Mouse (Mus musculus) kidney, adult 2 months (tissue): ENCODE measurements around the gene Zfp523. TPM values are rescaled to one million over a fixed set of nuclear protein-coding genes. Genes with fewer than 3 reads are reported as not detected.

Experiments
- DNase-seq: peaks from one replicate; pipeline ENCODE4 v3.0.0; 2021
- H3K27ac ChIP-seq: fragments of 200-500 bp; 2 replicates; pipeline ENCODE4 v1.5.1; 2012; ENCODE audit warnings: low read depth, low read length, control low read depth, inconsistent platforms; ENCODE audit not compliant: insufficient read depth
- H3K27me3 ChIP-seq: fragments of 200-500 bp; replicated peaks from 2 replicates; pipeline ENCODE4 v1.6.1; 2012; ENCODE audit warnings: mild to moderate bottlenecking, moderate library complexity, low read length, inconsistent platforms; ENCODE audit not compliant: control insufficient read depth, insufficient read depth
- H3K36me3 ChIP-seq: fragments of 200-500 bp; 2 replicates; pipeline ENCODE4 v1.6.1; 2012; ENCODE audit warnings: mild to moderate bottlenecking, moderate library complexity, low read length, inconsistent platforms; ENCODE audit not compliant: control insufficient read depth, insufficient read depth
- H3K4me1 ChIP-seq: fragments of 200-500 bp; 2 replicates; pipeline ENCODE4 v1.6.1; 2011; ENCODE audit warnings: low read length; ENCODE audit not compliant: control insufficient read depth, insufficient read depth
- H3K4me3 ChIP-seq: fragments of 200-500 bp; 2 replicates; pipeline ENCODE4 v1.5.1; 2011; ENCODE audit warnings: mild to moderate bottlenecking, low read depth, low read length, control low read depth; ENCODE audit not compliant: insufficient read depth
- CTCF ChIP-seq: fragments of 200-500 bp; conservative IDR thresholded peaks from 2 replicates; pipeline ENCODE4 v1.5.1; 2011; ENCODE audit warnings: low read depth, mild to moderate bottlenecking, control low read depth, low read length, moderate library complexity, mixed read lengths; ENCODE audit not compliant: insufficient read depth, insufficient read length
- POLR2A ChIP-seq: fragments of 200-500 bp; IDR thresholded peaks from one replicate; pipeline ENCODE4 v1.6.1; 2011; ENCODE audit warnings: low read depth, low read length, control low read depth
- WGBS: fragments of 180-500 bp; shearing (Covaris S2); methylation state at CpG from one replicate; pipeline ENCODE4 v1.1.7; 2018; 5-methylcytosine and 5-hydroxymethylcytosine counted together
- polyA plus RNA-seq: library from polyadenylated mRNA; depleted of rRNA; stranded (reverse); fragments of >200 nt; gene quantifications from 2 replicates; pipeline ENCODE4 v1.2.3, GENCODE M21; 2012; rRNA removed

The Zfp523 gene
- polyA plus RNA-seq: 54.1 and 63.7 TPM in 2 replicates

DNA sequence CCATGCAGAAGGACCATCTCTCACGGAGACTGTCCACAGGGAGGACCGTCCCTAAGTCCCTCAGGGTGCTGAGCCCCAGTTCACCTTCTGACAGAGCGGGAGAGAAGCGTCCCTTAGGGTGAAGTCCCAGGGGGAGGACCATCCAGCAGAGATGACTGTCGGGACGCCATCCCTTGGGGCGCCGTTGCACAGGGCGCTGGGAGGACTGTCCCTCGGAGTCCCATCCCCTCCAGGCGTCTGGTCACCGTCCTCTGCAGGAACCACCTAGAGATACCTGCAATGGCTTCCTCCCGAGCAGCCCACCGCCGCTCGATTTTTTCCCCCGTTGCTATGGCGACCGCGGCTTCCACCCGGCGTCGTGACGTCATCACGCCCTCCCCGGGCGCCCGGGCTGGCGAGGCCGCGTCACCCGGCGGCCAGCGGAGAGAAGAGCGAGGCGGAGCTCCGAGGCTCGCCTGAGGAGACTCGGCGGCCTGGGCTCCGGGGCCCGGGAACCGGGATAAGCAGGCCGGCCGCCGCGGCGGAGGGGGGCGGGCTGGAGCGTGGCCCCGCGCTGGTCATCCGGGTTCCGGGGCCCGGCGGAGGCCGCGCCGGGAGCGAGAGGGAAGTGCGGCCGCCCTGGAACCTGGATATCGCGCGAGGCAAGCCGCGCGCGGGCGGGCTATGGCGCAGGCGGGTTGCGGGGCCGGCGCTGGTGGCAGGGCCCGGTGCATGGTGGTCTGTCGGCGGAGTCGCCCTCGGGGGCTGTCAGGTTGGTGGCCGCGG is at the start of gene Zfp523:
Zfp523 (plus strand) TSS at position 355 of the 765 bp plus-strand sequence.
- no peak for TF ChIP-seq CTCF
- no peak for TF ChIP-seq POLR2A
- Histone ChIP-seq H3K27me3 (no peaks in the 10 kb centered on the region), H3K27ac (peak within 1 kb of the TSS; percentile 83), H3K36me3 (no peaks in the 10 kb centered on the region), H3K4me3 (peak within 1 kb of the TSS; percentile 90), H3K4me1 (peaks cover 4% of the 10 kb centered on the region)
- WGBS: under 1% methylated on average over 82 of the region's 82 CpGs
- peak; percentile 93 for DNase-seq

DNA sequence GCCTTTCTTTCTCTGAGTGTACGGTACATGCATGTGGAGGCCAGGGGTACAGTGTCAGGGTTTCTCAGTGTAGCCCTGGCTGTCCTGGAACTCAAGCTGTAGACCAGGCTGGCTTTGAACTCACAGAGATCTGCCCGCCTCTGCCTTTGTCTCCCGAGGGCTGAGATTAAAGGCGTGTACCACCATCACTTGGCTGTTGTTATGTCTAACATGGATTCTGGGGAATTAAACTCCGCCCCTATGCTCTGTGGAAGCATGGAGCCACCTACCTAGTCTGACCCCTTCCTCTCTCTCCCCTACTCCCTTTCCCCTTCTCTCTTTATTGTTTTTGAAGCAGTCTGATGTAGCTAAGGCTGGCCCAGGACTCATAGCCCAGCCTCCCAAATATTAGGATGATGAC is 47.1 kb upstream of the Zfp523 start:
- H3K4me1 ChIP-seq: no peaks in the 10 kb centered on the region
- H3K4me3 ChIP-seq: no peak overlapping the region
- no peak overlapping the region for H3K27ac ChIP-seq
- DNase-seq: no peak
- 94% methylated on average over 5 of the region's 5 CpGs for WGBS
- no peaks in the 10 kb centered on the region for H3K36me3 ChIP-seq
- H3K27me3 ChIP-seq: no peaks in the 10 kb centered on the region
- no peak for TF ChIP-seq CTCF
- TF ChIP-seq POLR2A: no peak

DNA sequence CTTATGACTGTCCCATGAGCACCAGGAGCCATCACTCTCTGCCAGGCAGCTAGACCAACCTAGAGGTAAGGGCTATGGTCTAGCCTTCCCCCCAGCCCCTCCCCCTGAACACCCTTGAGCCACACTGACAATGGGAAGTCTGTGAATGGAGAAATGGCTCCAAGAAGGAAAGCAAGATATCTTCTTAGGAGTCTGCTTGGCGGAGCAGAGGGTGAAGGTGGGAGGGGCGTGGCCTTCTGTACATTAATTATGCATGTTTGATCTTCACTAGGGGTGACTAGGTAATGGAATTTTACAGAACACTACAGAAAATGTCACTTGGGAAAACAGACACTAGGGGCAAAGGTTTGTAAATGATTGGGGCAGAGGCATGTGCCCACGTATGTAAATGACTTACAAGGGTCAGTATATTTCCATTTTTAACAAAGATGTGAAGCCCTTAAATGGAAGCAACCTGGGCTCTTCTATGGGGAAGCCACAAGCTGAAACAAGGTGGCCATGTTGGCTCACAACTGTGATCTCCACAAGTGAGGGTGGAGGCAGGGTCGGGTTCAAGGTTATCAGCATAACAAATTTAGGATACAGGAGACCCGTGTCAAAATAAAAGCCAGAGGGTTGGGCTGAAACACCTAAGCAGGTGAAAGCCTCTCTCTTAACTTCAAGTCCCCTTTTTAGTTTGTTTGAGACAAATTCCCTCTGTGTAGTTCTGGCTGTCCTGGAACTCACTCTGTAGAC is 46.4 kb upstream of the Zfp523 start:
- WGBS: 56% methylated on average over 5 of the region's 5 CpGs

GRCm38 (mm10) chr17:28131156-28131555 is 45.8 kb upstream of the Zfp523 start:
- Histone ChIP-seq H3K4me3 (no peak overlapping the region), H3K4me1 (no peaks in the 10 kb centered on the region), H3K27ac (no peak overlapping the region), H3K27me3 (no peaks in the 10 kb centered on the region), H3K36me3 (no peaks in the 10 kb centered on the region)
- no peak for DNase-seq
- TF ChIP-seq CTCF: no peak
- TF ChIP-seq POLR2A: no peak

More for the DNA sequence above, 46.4 kb upstream of the Zfp523 start:
- no peaks in the 10 kb centered on the region for H3K27me3 ChIP-seq
- peak; percentile 23 for DNase-seq
- H3K36me3 ChIP-seq: no peaks in the 10 kb centered on the region
- no peaks in the 10 kb centered on the region for H3K4me1 ChIP-seq
- TF ChIP-seq CTCF (no peak), POLR2A (no peak)
- no peak overlapping the region for H3K27ac ChIP-seq
- H3K4me3 ChIP-seq: no peak overlapping the region

DNA sequence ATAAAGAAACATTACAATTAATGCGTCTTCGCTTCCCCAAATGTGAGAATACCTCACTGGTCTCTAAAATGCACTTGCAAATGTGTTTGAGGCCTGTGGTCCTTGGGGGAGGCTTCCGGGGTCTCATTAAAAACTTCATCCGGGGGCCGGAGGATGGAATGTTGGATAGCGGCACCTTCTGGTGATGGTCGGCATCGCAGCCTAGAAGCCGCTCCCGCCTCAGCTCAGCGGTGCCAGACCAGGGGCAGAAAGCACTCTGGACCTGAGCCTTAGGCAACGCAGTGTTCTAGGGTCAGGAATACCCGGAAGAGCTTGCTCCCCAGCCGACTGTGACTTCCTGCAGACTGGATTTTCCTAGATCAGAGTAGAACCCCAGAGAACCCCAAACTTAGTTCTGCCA is 43.7 kb upstream of the Zfp523 start:
- TF ChIP-seq POLR2A: no peak
- TF ChIP-seq CTCF: peak; percentile 70
- no peak overlapping the region for H3K27ac ChIP-seq
- peak; percentile 57 for DNase-seq
- H3K36me3 ChIP-seq: no peaks in the 10 kb centered on the region
- 6% methylated on average over 14 of the region's 14 CpGs for WGBS
- H3K27me3 ChIP-seq: no peaks in the 10 kb centered on the region
- H3K4me3 ChIP-seq: no peak overlapping the region
- H3K4me1 ChIP-seq: no peaks in the 10 kb centered on the region

GRCm38 (mm10) chr17:28135496-28135895 is 41.4 kb upstream of the Zfp523 start:
- H3K27ac ChIP-seq: no peak overlapping the region
- no peak overlapping the region for H3K4me3 ChIP-seq
- no peaks in the 10 kb centered on the region for H3K4me1 ChIP-seq
- H3K36me3 ChIP-seq: no peaks in the 10 kb centered on the region
- DNase-seq: no peak
- no peak for TF ChIP-seq POLR2A
- TF ChIP-seq CTCF: no peak
- no peaks in the 10 kb centered on the region for H3K27me3 ChIP-seq
- 65% methylated on average over 3 of the region's 3 CpGs for WGBS

DNA sequence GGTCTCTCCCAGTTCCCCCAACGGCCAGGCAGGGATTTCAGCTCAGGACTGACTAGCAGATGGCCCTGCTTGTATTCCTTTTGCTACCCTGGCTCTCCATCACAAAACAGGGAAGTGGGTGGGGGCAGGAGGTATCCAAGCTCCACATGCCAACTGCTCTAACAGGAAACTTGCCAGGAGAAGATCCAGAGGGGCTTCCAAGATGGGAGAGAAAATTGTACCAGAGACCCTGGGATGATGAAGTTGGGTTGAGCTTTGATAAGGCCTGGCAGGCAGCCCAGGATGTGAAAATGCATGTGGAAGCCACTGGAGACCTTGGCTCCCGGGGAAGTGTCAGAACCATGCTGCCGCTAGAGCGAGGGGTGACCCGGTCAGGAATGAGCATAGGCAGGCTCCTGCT is 40.7 kb upstream of the Zfp523 start:
- Histone ChIP-seq H3K36me3 (no peaks in the 10 kb centered on the region), H3K27ac (no peak overlapping the region), H3K4me3 (no peak overlapping the region), H3K27me3 (no peaks in the 10 kb centered on the region), H3K4me1 (no peaks in the 10 kb centered on the region)
- WGBS: 59% methylated on average over 5 of the region's 5 CpGs
- no peak for DNase-seq
- TF ChIP-seq CTCF (no peak), POLR2A (no peak)
